Mouse (Mus musculus) embryonic facial prominence, embryonic 15.5 days (tissue): Measurements from ENCODE around the gene Mgat4c. TPM values are rescaled to one million over a fixed set of nuclear protein-coding genes. Genes with fewer than 3 reads are reported as not detected.
A peak's percentile ranks its signal among the peaks of the same experiment; 100 is the strongest.

Experiments
- ATAC-seq: fragments of 200-750 bp; cut with Nextera tagmentation; 2 replicates; pipeline ENCODE4 v1.8.0; 2017; ENCODE audit warnings: low read depth, moderate TSS enrichment; ENCODE audit not compliant: insufficient number of reproducible peaks, low FRiP score, low TSS enrichment
- H3K27ac ChIP-seq: fragments of 300-500 bp; sonication (generic); replicated peaks from 2 replicates; pipeline ENCODE4 v1.5.1; 2015; ENCODE audit warnings: mild to moderate bottlenecking, inconsistent platforms
- H3K27me3 ChIP-seq: fragments of 300-500 bp; sonication (generic); 2 replicates; pipeline ENCODE4 v1.6.1; 2015; ENCODE audit warnings: inconsistent platforms
- H3K36me3 ChIP-seq: fragments of 300-500 bp; sonication (generic); 2 replicates; pipeline ENCODE4 v1.6.1; 2015; ENCODE audit warnings: mild to moderate bottlenecking, inconsistent platforms
- H3K4me1 ChIP-seq: fragments of 300-500 bp; sonication (generic); 2 replicates; pipeline ENCODE4 v1.6.1; 2015; ENCODE audit warnings: inconsistent platforms
- H3K4me2 ChIP-seq: fragments of 300-500 bp; sonication (generic); replicated peaks from 2 replicates; pipeline ENCODE4 v1.6.1; 2015; ENCODE audit warnings: mild to moderate bottlenecking, inconsistent platforms
- H3K4me3 ChIP-seq: fragments of 300-500 bp; sonication (generic); replicated peaks from 2 replicates; pipeline ENCODE4 v1.5.1; 2015; ENCODE audit warnings: mild to moderate bottlenecking, inconsistent platforms
- H3K9ac ChIP-seq: fragments of 300-500 bp; sonication (generic); 2 replicates; pipeline ENCODE4 v1.6.1; 2015; ENCODE audit warnings: inconsistent platforms
- H3K9me3 ChIP-seq: fragments of 300-500 bp; sonication (generic); replicated peaks from 2 replicates; pipeline ENCODE4 v1.6.1; 2016; ENCODE audit warnings: inconsistent platforms
- WGBS: fragments of 180-500 bp; shearing (Covaris S2); methylation state at CpG from one replicate; pipeline ENCODE4 v1.1.7; 2015; 5-methylcytosine and 5-hydroxymethylcytosine counted together
- polyA plus RNA-seq: library from polyadenylated mRNA; unstranded; fragments of >200 nt; fragmentation: Nextera tagmentation; extraction: Ambion mirVana; gene quantifications from 2 replicates; pipeline ENCODE4 v1.2.1, GENCODE M21; 2015

The Mgat4c gene
- polyA plus RNA-seq, 1 experiment from 2014 or later = 2.6 TPM

DNA sequence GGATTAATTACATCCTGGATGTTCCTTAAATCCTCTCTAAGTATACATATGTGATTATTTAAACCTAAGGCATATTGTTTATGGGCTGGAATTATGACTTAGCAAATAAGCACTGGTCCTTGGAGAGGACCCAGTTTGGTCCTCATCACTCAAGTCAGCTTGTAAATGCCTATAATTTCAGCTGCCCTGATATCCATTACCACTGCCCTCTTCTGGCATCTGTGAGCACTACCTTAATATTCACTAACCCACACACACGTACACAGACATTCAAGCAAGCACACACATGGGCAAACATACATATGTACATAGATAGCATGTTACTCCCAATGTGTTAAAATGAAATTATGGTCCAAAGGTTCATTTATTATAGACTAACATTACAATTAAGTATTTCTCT, 474.6 kb downstream of the Mgat4c start:
- no peaks in the 10 kb centered on the region for H3K9me3 ChIP-seq
- H3K36me3 ChIP-seq = no peaks in the 10 kb centered on the region
- no peak overlapping the region for H3K9ac ChIP-seq
- no peak for ATAC-seq
- no peak overlapping the region for H3K4me3 ChIP-seq
- no peak overlapping the region for H3K27ac ChIP-seq
- H3K27me3 ChIP-seq = no peaks in the 10 kb centered on the region
- H3K4me2 ChIP-seq = no peak overlapping the region
- no peaks in the 10 kb centered on the region for H3K4me1 ChIP-seq
- WGBS = 34% methylated on average over 1 of the region's 1 CpGs

DNA sequence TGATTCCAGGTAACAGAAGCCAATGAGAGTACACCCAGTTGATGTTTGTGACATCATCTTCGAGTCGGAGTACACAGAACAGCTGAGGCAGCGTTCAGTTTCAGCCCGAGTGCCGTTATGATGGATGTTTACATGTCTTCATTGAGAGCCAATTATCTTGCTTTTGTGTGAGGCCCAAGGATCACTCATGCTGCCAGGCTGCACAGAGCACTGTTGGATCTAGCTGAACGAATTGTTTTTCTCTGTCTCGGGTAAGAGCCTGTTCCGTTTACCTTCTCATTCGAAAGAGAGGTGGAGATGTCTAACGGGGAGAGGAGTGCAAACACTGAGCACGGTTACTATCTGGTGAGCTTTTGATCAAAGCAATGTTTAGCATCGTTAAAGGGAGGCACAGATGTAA, 477.5 kb downstream of the Mgat4c start:
- H3K4me3 ChIP-seq = peak overlapping the region; percentile 4; the same call in 1 of the 2 replicates
- H3K36me3 ChIP-seq = no peaks in the 10 kb centered on the region
- WGBS = 32% methylated on average over 12 of the region's 12 CpGs
- ATAC-seq = no peak
- peak overlapping the region; percentile 30 for H3K4me2 ChIP-seq
- no peaks in the 10 kb centered on the region for H3K9me3 ChIP-seq
- no peaks in the 10 kb centered on the region for H3K4me1 ChIP-seq
- no peak overlapping the region for H3K9ac ChIP-seq
- no peaks in the 10 kb centered on the region for H3K27me3 ChIP-seq
- no peak overlapping the region for H3K27ac ChIP-seq

DNA sequence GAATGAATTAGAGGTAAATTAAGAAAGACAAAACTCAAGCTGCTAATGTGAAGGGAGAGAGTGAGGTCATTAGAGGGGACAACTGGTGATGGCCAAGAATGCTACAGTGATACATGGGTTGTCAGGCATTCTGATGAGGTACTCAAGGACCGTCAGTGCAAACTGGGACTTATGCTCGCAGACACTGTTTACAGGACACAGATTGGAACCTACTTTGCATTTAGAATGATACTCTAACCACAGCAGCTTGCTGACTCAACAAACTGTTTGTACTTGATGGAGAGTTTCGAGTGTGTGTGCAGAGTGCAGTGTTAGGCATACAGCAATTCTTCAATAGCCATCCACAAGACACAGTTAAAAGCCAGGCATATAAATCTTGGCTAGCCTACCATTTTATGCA, 503.4 kb downstream of the Mgat4c start:
- ATAC-seq = no peak
- Histone ChIP-seq H3K9me3 (no peaks in the 10 kb centered on the region), H3K4me2 (no peak overlapping the region), H3K4me1 (no peaks in the 10 kb centered on the region), H3K27me3 (no peaks in the 10 kb centered on the region), H3K9ac (no peak overlapping the region), H3K4me3 (no peak overlapping the region), H3K36me3 (no peaks in the 10 kb centered on the region), H3K27ac (no peak overlapping the region)
- 64% methylated on average over 3 of the region's 3 CpGs for WGBS

DNA sequence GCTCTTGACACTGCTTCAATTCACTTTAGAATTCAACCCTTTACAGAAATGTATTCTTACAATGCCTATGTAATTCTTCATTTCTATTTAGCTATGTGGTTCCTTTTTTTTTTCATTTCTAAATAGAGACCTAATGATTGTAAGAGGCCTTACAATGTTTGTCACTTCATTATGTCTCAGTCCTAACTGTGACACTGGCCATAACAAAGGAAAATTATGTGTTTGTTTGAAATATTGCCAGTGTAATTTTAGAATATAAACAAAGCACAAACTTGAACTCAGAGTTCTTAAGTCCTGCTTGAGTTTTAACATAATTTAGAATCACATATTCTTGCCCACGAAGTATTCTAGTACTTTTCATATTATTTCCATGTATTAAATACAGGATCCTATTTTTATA, 510.4 kb downstream of the Mgat4c start:
- Histone ChIP-seq H3K27ac (no peak overlapping the region), H3K4me1 (no peaks in the 10 kb centered on the region), H3K9ac (no peak overlapping the region), H3K27me3 (no peaks in the 10 kb centered on the region), H3K36me3 (no peaks in the 10 kb centered on the region), H3K9me3 (no peaks in the 10 kb centered on the region), H3K4me2 (no peak overlapping the region), H3K4me3 (no peak overlapping the region)
- 68% methylated on average over 1 of the region's 1 CpGs for WGBS
- ATAC-seq = no peak

DNA sequence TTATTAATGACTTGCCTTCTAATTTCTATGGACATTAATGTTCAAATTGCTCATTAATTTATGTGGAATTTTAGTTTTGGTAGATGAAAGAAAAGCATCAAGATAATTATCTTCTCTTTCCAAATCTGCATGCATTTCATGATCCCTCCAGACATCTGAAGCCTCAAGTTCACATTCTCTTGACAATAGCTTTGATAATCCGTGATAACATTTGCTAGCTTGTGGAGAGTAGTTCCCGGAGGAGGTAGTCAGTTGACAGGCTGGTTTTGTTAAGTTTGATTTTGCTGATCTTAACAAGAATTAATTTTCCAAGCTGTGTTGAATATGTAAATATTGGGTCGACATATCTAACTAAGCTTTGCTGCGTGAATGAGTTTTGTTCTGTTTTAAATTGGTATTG, 515.6 kb downstream of the Mgat4c start:
- Histone ChIP-seq H3K4me1 (no peaks in the 10 kb centered on the region), H3K36me3 (no peaks in the 10 kb centered on the region), H3K27me3 (no peaks in the 10 kb centered on the region), H3K9ac (no peak overlapping the region), H3K4me3 (no peak overlapping the region), H3K9me3 (no peaks in the 10 kb centered on the region), H3K4me2 (no peak overlapping the region), H3K27ac (no peak overlapping the region)
- WGBS = 74% methylated on average over 4 of the region's 4 CpGs
- ATAC-seq = no peak

DNA sequence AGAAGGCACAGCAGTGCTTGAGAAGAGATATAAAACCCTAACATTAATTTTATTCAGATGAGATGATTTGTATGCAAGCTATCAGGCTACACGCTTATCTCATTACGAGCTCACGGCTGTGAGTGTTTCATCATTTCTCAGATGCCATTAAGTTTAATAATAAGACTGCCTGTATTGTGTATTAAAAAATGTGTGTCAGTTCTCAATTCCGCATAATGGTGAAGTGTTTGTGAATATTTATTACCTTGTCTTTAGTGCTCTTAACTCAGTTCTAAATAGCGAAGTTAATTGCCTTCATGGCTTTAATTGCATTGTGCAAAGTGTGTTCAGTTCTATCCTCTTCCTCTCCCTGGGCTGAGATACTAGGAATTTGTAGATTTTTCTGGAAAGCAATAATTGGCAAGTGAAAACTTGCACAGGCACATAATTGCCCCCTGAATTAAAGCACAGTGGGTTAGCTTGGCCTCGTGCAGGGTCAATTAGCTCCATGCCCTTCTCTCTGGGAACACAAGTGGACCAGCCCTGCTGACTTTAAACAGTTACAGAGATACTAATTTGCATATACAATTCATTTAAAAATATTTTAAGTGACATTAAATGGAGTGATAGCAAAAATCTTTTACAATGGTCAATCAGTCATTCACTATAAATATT, 557.4 kb downstream of the Mgat4c start:
- Histone ChIP-seq H3K4me2 (no peak overlapping the region), H3K9ac (no peak overlapping the region), H3K9me3 (no peaks in the 10 kb centered on the region), H3K36me3 (no peaks in the 10 kb centered on the region), H3K27me3 (no peaks in the 10 kb centered on the region), H3K27ac (no peak overlapping the region), H3K4me3 (no peak overlapping the region), H3K4me1 (no peaks in the 10 kb centered on the region)
- WGBS = 65% methylated on average over 6 of the region's 6 CpGs
- ATAC-seq = no peak

DNA sequence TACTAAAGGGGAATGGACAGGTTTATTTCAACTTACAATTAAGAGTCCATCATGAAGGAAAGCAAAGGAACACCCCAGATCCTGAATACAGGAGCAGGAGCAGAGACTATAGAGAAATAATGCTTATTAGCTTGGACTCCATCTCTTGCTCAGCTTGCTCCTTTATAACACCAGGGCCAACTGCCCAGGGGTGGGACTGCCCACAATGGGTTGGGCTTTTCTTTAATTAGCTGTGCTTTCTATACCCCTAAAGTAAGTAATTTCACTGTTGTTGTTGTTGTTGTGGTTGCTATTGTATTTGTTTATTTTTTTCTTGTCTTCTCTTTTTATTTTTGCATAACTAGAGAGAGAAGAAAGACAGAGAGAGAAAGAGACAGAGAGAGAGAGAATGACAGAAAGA, 562.6 kb downstream of the Mgat4c start:
- H3K9me3 ChIP-seq = no peaks in the 10 kb centered on the region
- H3K9ac ChIP-seq = no peak overlapping the region
- no peaks in the 10 kb centered on the region for H3K27me3 ChIP-seq
- no peaks in the 10 kb centered on the region for H3K4me1 ChIP-seq
- H3K27ac ChIP-seq = no peak overlapping the region
- H3K4me2 ChIP-seq = no peak overlapping the region
- H3K36me3 ChIP-seq = no peaks in the 10 kb centered on the region
- H3K4me3 ChIP-seq = no peak overlapping the region
- no peak for ATAC-seq

DNA sequence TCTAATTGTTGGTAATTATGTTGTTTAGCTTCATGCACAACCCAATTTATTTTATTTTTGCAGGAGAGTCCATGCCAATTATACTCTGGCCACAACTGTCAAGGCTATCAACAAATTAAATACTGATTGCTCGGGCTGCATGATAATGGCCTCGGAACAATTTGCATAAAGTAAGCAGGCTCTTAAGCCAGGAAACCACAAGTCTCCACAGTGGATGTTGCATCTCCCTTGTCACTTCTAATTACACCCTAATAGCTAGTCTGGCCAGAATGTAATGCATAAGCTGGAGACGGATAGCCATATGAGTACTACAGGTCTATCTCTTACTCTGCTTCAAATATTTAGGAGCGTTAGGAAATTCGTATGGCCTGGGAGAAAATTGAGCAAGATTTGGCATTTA, 563.3 kb downstream of the Mgat4c start:
- 51% methylated on average over 5 of the region's 5 CpGs for WGBS

DNA sequence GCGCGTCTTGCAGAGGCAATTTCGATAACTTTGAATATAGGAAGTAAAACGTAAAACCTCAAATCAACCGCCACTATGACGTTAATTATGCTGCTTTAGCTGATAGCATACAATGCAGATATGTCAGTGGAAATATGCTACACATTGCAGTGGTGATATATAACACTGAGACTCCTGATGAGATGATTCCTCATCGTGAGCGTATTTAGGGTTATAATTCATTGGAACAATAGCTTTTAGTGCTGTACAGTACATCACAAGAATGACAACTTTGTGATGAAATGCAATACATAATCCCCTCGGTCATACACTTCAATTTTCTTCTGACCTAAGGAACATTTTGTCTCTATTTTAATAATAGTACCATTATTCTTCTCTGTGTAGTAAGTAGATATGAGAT, 564.0 kb downstream of the Mgat4c start:
- no peak for ATAC-seq
- Histone ChIP-seq H3K4me1 (no peaks in the 10 kb centered on the region), H3K9me3 (no peaks in the 10 kb centered on the region), H3K4me2 (no peak overlapping the region), H3K4me3 (no peak overlapping the region), H3K27ac (no peak overlapping the region), H3K9ac (no peak overlapping the region), H3K27me3 (no peaks in the 10 kb centered on the region), H3K36me3 (no peaks in the 10 kb centered on the region)
- WGBS = 68% methylated on average over 9 of the region's 9 CpGs

More for the DNA sequence above, 563.3 kb downstream of the Mgat4c start:
- Histone ChIP-seq H3K4me3 (no peak overlapping the region), H3K27me3 (no peaks in the 10 kb centered on the region), H3K27ac (no peak overlapping the region), H3K4me1 (no peaks in the 10 kb centered on the region), H3K36me3 (no peaks in the 10 kb centered on the region), H3K9ac (no peak overlapping the region), H3K4me2 (no peak overlapping the region), H3K9me3 (no peaks in the 10 kb centered on the region)
- ATAC-seq = no peak

DNA sequence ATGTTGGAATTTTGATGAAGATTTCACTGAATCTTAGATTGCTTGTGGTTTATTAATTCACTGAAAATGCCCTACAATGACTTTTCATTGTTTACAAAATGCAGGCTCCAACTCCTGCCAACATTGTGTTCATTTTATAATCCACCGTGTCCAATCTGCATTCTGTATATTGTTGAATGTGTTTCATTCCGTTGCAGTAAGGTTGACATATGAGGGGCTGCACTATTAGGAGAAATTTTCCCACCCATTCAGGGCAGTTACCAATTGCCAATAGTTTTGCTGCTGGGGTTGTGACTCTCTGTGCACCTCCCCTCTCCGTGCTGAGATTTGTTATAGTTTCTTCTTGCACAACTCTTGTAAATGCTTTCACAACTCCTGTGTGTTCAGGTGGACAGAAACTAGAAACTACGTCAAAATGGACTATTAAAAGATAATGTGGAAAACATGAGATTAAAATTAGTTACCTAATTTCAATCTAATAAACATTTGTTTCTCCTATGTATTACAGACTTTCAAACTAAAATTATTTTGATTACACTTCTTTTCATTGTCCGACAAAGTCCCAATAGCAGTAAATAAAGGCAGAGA, 627.7 kb downstream of the Mgat4c start:
- H3K4me2 ChIP-seq = no peak overlapping the region
- no peak for ATAC-seq
- H3K27me3 ChIP-seq = no peaks in the 10 kb centered on the region
- 77% methylated on average over 5 of the region's 5 CpGs for WGBS
- H3K36me3 ChIP-seq = no peaks in the 10 kb centered on the region
- H3K9me3 ChIP-seq = no peaks in the 10 kb centered on the region
- no peak overlapping the region for H3K9ac ChIP-seq
- no peak overlapping the region for H3K4me3 ChIP-seq
- H3K4me1 ChIP-seq = no peaks in the 10 kb centered on the region
- H3K27ac ChIP-seq = no peak overlapping the region

DNA sequence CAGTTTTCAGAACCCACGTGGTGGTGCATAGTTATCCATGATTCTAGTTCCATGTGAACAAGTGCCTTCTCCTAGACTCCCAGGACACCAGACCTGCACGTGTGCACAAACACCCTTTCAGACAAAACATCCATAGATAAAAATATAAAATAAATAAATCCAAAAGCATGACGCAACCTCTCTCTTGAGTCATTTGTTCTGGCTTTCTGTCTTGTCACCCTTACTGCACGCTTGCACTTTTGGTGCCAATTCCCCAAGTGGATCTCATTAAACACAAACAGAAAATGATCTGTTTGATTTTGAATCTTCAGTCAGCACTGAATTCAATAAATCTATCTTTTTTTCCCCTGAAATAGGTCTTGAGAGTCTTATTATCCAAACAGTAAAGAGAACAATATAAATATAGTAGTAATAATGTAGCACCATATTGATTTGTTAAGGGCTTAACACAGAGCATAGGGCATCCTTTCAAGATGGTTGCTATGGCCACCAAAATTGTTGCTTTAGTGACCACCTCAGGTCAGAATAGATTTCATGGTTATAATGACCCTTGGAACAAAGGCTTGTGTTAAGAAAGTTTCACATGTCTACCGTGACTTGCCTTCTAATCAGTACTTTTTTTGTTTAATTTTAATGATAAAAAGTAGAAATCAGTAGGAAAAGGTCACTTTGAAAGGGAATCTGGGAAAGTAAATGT, 684.5 kb downstream of the Mgat4c start:
- Histone ChIP-seq H3K36me3 (no peaks in the 10 kb centered on the region), H3K4me1 (no peaks in the 10 kb centered on the region), H3K9me3 (no peaks in the 10 kb centered on the region), H3K9ac (no peak overlapping the region), H3K4me2 (no peak overlapping the region), H3K27ac (no peak overlapping the region), H3K27me3 (no peaks in the 10 kb centered on the region), H3K4me3 (no peak overlapping the region)
- ATAC-seq = no peak
- 69% methylated on average over 5 of the region's 5 CpGs for WGBS

DNA sequence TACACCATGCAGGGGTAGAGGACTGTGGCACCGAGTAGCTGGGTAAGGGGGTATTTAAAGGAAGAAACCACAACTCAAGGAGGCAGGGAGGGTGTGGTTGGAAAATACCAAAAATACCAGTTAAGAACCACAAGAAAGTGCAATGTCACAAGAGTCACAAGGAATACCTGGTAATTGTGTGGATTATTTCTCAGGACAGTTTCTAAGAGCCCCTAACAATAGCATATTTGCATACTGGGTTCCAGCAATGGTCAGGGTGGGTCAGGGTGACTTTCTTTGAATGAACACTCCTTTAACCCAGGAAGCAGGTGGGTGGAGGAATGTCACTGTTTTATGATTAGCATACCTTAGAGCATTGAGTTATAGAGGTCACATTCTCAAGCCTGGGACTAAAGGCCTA, 689.3 kb downstream of the Mgat4c start:
- Histone ChIP-seq H3K27ac (no peak overlapping the region), H3K4me1 (no peaks in the 10 kb centered on the region), H3K9ac (no peak overlapping the region), H3K9me3 (no peaks in the 10 kb centered on the region), H3K27me3 (no peaks in the 10 kb centered on the region), H3K4me2 (no peak overlapping the region), H3K36me3 (no peaks in the 10 kb centered on the region), H3K4me3 (no peak overlapping the region)
- no peak for ATAC-seq
- WGBS = 74% methylated on average over 1 of the region's 1 CpGs
